Mouse (Mus musculus) layer of hippocampus, postnatal 10 days (tissue): Measurements from ENCODE around the gene Ube2h. TPM values are rescaled to one million over a fixed set of nuclear protein-coding genes. Genes with fewer than 3 reads are reported as not detected.

ENCODE experiments used
- DNase-seq, 2 experiments: peaks; one replicate each; pipeline ENCODE4 v3.0.0; 2021; ENCODE audit warnings: low spot score in 2 of 2
- microRNA-seq, 2 experiments: library from miRNA; unstranded; fragments of <30 nt; microRNA quantifications; one replicate each; pipeline ENCODE4 v1.2.0; 2021
- total RNA-seq, 2 experiments: library from RNA; stranded (reverse); gene quantifications; 2 replicates each; pipeline ENCODE4 v1.2.3; 2021

Gene Ube2h
- total RNA-seq, 2 experiments from 2014 or later: 94.0 to 96.5 TPM

DNA sequence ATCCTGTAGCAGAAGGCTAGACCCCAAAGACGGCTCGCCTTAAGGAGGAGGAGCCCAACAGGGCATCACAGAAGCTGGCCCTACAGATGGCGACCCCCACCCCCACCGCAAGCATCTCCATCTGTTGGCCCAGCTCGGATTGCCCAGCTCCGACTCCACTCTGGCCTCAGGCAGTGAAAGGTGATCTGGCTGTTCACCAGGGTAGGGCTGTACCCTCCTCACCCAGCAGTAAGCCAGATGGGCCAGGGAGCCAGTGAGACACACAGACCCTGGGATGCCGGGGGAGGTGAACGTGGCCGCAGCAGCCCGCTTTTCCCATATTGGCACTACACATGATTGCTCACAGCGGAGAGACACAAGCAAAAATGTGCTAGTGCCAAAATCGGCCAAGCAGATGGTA, 135.2 kb downstream of the Ube2h start:
- no peak for DNase-seq

DNA sequence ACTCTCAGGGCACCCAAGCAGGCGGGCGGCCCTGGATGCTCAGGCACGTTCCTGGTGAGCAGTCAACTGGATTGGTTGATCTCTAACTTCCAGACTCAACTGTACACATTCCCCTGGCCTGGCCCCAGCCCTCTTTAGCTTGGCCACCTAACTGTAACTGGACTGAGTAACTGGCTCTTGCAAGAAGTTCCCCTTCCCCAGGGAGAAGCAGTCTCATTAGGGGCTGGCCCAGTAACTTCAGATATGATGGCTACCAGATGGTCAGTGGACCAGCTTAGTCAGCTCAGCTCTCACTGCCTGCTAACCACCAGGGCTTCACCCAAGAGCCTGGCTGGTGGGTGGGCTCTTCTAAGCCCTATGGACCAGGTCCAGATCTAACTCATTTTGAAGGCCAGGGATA, 136.1 kb downstream of the Ube2h start:
- DNase-seq: no peak

DNA sequence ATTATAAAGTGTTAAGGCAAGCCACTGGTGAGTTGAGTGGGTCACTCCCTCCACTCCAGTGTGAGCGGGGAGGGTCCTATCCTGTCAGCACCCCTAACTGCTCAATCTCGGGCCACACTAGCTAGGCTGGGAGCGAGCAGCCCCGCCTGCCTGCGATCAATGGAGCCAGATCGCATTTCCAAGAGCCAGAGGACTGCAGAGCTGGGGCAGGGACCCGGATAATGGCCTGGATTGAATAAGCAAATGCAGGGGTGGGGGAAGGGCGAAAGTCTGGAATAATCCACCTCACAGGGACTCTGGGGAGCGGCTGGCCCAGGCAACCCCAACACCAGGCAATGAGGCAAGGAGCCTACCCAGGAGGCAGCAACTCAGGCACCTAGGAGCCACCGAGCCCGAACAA, 137.1 kb downstream of the Ube2h start:
- DNase-seq: no peak

DNA sequence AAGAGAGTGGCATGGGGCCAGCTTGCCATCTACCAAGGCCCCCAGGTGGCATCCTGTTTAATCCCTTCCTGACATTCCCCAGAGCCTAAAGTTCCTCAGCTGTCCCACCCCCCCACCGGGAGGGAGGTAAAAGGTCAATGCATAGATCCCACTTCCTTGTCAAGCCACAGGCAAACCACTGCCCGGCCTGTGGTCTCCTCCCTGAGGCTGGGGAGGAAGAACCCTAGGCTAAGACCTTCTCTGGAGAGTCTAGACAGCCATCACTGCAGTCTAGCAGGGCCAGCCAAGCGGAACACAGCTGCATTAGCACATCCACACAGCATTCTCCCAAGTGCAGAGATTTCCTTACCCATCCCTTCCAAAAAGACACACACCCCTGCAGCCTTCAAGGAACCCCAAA, 138.0 kb downstream of the Ube2h start:
- DNase-seq: no peak

DNA sequence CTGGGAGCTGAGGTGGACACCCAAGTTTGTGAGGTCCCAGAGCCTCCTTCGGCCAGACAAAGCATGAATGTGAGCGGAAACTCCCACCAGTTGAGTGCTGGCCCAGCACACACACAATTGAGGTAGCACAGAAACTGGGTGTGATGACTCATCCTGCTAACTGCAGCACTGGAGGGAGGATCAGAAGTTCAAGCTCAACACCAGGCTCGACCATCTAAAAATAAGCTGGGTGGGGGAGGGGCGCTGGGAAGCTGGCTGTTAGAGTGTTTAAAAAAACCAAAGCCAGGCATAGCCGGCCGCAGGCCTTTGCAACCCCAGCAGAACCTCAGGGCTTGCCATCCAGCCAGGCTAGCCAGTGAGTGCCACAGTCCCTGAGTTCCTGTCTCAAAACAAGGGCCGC, 142.2 kb downstream of the Ube2h start:
- no peak for DNase-seq

DNA sequence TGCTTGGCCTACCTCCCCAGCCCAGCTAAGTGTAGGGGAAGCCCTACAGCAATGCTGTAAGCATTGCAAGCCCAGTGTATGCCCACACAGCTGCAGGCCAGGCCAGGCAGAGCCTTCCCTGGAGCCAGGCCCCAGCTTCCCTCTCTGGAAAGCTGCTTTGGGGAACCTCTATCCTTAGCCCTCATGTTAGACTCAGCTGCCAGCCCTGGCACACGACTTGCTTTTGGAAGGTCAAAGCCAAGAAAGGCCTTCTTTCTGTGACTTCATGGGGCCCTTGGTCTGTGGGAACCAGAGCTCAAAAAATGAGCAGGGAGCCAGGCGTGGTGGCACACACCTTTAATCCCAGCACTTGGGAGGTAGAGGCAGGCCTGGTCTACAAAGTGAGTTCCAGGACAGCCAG, 142.7 kb downstream of the Ube2h start:
- no peak for DNase-seq

Small RNA genes within 50 kb of the gene (microRNA-seq; reads per million reads assigned to microRNA genes)
- 6.7 to 7.6 reads per million in 2 experiments for gene Mir182
- 12.7 to 15.0 reads per million in 2 experiments for gene Mir183
- gene Mir96: 0 reads per million in 2 experiments

Other genes starting within 250 kb of the Ube2h start
- gene Zc3hc1, start 86.5 kb upstream of the Ube2h start, total RNA-seq: 10 to 100 TPM; 27.4 to 27.6 TPM
- 100 to 1,000 TPM; 132 to 157 TPM for gene Klhdc10, start 97.3 kb upstream of the Ube2h start, total RNA-seq
- 10 to 100 TPM; 16.2 to 19.4 TPM for gene Tmem209, start 205.2 kb upstream of the Ube2h start, total RNA-seq
- gene Ssmem1, start 205.3 kb upstream of the Ube2h start, total RNA-seq: 1 to 10 TPM in 1 of 2 experiments, under 1 TPM in 1; 0.83 to 1.1 TPM
- 1 to 10 TPM; 2.6 to 3.2 TPM for gene Cpa2, start 237.0 kb upstream of the Ube2h start, total RNA-seq